Mouse (Mus musculus) left cerebral cortex, adult 18-20 months (tissue): ENCODE measurements around the gene Serp1. TPM values are rescaled to one million over a fixed set of nuclear protein-coding genes. Genes with fewer than 3 reads are reported as not detected.

Source experiments
- DNase-seq, 2 experiments: peaks; one replicate each; pipeline ENCODE4 v3.0.0; 2021 to 2022; ENCODE audit warnings: low spot score in 2 of 2, mixed read lengths in 1 of 2
- long read RNA-seq, 2 experiments: library from polyadenylated mRNA; stranded (forward); transcript quantifications; one replicate each; pipeline ENCODE4 v2.0.0; 2021
- total RNA-seq, 2 experiments: library from RNA; stranded (reverse); gene quantifications; 2 replicates each; pipeline ENCODE4 v1.2.3; 2021

The Serp1 gene
- 10 to 100 TPM; 19.7 to 23.1 TPM for total RNA-seq
- long read RNA-seq, experiment 1, full-length matches to known transcripts = 117 of 118 reads
- long read RNA-seq, experiment 1, partial matches to known transcripts = 0 of 118 reads
- long read RNA-seq, experiment 1, other reads (novel, unspliced or antisense) = 1 of 118 reads
- long read RNA-seq, experiment 2, full-length matches to known transcripts = 72 of 74 reads
- long read RNA-seq, experiment 2, partial matches to known transcripts = 2 of 74 reads
- long read RNA-seq, experiment 2, other reads (novel, unspliced or antisense) = 0 of 74 reads

GRCm38 (mm10) chr3:58525652-58526407 is at the start of gene Serp1, which contains the start of gene Eif2a:
Gene Serp1, minus strand, starts transcription at chr3:58525892.
Gene Eif2a, plus strand, starts transcription at chr3:58525821.
- DNase-seq = peak; percentile 98 to 100

GRCm38 (mm10) chr3:58570821-58571220 is 45.1 kb upstream of the Serp1 start:
- no peak for DNase-seq

- DNase-seq = no peak
These were observed 35.7 kb upstream of the Serp1 start for GRCm38 (mm10) chr3:58561437-58561836.

GRCm38 (mm10) chr3:58559887-58560286 is 34.2 kb upstream of the Serp1 start:
- DNase-seq = no peak

- DNase-seq = no peak
These were observed 31.0 kb upstream of the Serp1 start for GRCm38 (mm10) chr3:58556649-58557048.

- DNase-seq = no peak
These were observed 26.5 kb upstream of the Serp1 start for GRCm38 (mm10) chr3:58552001-58552811.

- DNase-seq = no peak
These were observed 10.9 kb upstream of the Serp1 start for GRCm38 (mm10) chr3:58536573-58536972.

GRCm38 (mm10) chr3:58526408-58526737 is 681 bp upstream of the Serp1 start:
- DNase-seq = no peak

GRCm38 (mm10) chr3:58525166-58525565 is 526 bp downstream of the Serp1 start:
- peak in 1 of 2 experiments; percentile 2 for DNase-seq

- no peak for DNase-seq
These were observed 1.4 kb downstream of the Serp1 start for GRCm38 (mm10) chr3:58524246-58524645.

- no peak for DNase-seq
These were observed 2.3 kb downstream of the Serp1 start for GRCm38 (mm10) chr3:58523386-58523785.

GRCm38 (mm10) chr3:58521361-58521760 is 4.3 kb downstream of the Serp1 start:
- no peak for DNase-seq

- no peak for DNase-seq
These were observed 5.4 kb downstream of the Serp1 start for GRCm38 (mm10) chr3:58520286-58520685.

GRCm38 (mm10) chr3:58519536-58519935 is 6.2 kb downstream of the Serp1 start:
- no peak for DNase-seq

GRCm38 (mm10) chr3:58518962-58519361 is 6.7 kb downstream of the Serp1 start:
- no peak for DNase-seq

GRCm38 (mm10) chr3:58517800-58518199 is 7.9 kb downstream of the Serp1 start:
- DNase-seq = no peak

GRCm38 (mm10) chr3:58517258-58517657 is 8.4 kb downstream of the Serp1 start:
- DNase-seq = no peak

GRCm38 (mm10) chr3:58516602-58516976 is 9.1 kb downstream of the Serp1 start:
- DNase-seq = no peak

- DNase-seq = no peak
These were observed 9.6 kb downstream of the Serp1 start for GRCm38 (mm10) chr3:58515947-58516601.

GRCm38 (mm10) chr3:58513483-58513882 is 12.2 kb downstream of the Serp1 start:
- no peak for DNase-seq

- DNase-seq = no peak
These were observed 13.0 kb downstream of the Serp1 start for GRCm38 (mm10) chr3:58512740-58513139.
